Mouse (Mus musculus) embryo, embryonic 10.5 days (tissue): ENCODE measurements at regions not wholly inside any gene's neighbourhood (a gene's known extent, or its start where the extent isn't known, plus 50 kb on each side); places are given as distances from the start of the nearest gene placed in this dataset.

Source experiments
- DNase-seq: peaks from one replicate; pipeline ENCODE4 v3.0.0-alpha.2; 2015; ENCODE audit warnings: low spot score

- no peak for DNase-seq
Observed at GRCm38 (mm10) chr6:31995977-31996376, 54.1 kb upstream of the 1700012A03Rik start.

GRCm38 (mm10) chr6:31995249-31995648 is 54.8 kb upstream of the 1700012A03Rik start:
- no peak for DNase-seq

- DNase-seq: no peak
Observed at GRCm38 (mm10) chr6:31985698-31986097, 64.3 kb upstream of the 1700012A03Rik start.

GRCm38 (mm10) chr6:31976705-31977104 is 73.3 kb upstream of the 1700012A03Rik start:
- DNase-seq: no peak

GRCm38 (mm10) chr6:31948063-31948481 is 102.0 kb upstream of the 1700012A03Rik start:
- DNase-seq: no peak

- no peak for DNase-seq
Observed at GRCm38 (mm10) chr6:31946572-31946971, 103.5 kb upstream of the 1700012A03Rik start.

- DNase-seq: no peak
Observed at GRCm38 (mm10) chr6:31945347-31945746, 104.7 kb upstream of the 1700012A03Rik start.

- DNase-seq: no peak
Observed at GRCm38 (mm10) chr6:31944546-31944945, 105.5 kb upstream of the 1700012A03Rik start.

- DNase-seq: no peak
Observed at GRCm38 (mm10) chr6:31942696-31943095, 107.3 kb upstream of the 1700012A03Rik start.

GRCm38 (mm10) chr6:31938216-31938814 is 111.7 kb upstream of the 1700012A03Rik start:
- peak; percentile 94 for DNase-seq

- no peak for DNase-seq
Observed at GRCm38 (mm10) chr6:31937146-31937545, 112.9 kb upstream of the 1700012A03Rik start.

- DNase-seq: no peak
Observed at GRCm38 (mm10) chr6:31934826-31935225, 115.2 kb upstream of the 1700012A03Rik start.

GRCm38 (mm10) chr6:31933956-31934355 is 116.1 kb upstream of the 1700012A03Rik start:
- DNase-seq: no peak

- DNase-seq: peak; percentile 61
Observed at GRCm38 (mm10) chr6:31933364-31933763, 116.7 kb upstream of the 1700012A03Rik start.

- DNase-seq: no peak
Observed at GRCm38 (mm10) chr6:31931116-31931515, 118.9 kb upstream of the 1700012A03Rik start.

GRCm38 (mm10) chr6:31929165-31929564 is 120.9 kb upstream of the 1700012A03Rik start:
- DNase-seq: no peak

- DNase-seq: no peak
Observed at GRCm38 (mm10) chr6:31927181-31927580, 122.9 kb upstream of the 1700012A03Rik start.

GRCm38 (mm10) chr6:31924669-31925046 is 125.4 kb upstream of the 1700012A03Rik start:
- DNase-seq: no peak

GRCm38 (mm10) chr6:31923951-31924668 is 125.9 kb upstream of the 1700012A03Rik start:
- no peak for DNase-seq

- DNase-seq: no peak
Observed at GRCm38 (mm10) chr6:31921561-31922152, 128.4 kb upstream of the 1700012A03Rik start.

- DNase-seq: no peak
Observed at GRCm38 (mm10) chr6:31917411-31918131, 132.5 kb upstream of the 1700012A03Rik start.

- DNase-seq: no peak
Observed at GRCm38 (mm10) chr6:31901791-31902190, 148.3 kb upstream of the 1700012A03Rik start.

- DNase-seq: no peak
Observed at GRCm38 (mm10) chr6:31899055-31899454, 151.0 kb upstream of the 1700012A03Rik start.
